Mouse (Mus musculus) thymus, adult 2 months (tissue): ENCODE data around the gene Erbin.

Experiments
- CTCF ChIP-seq: fragments of 200-500 bp; IDR thresholded peaks from 2 replicates; pipeline ENCODE4 v1.5.1; 2012; ENCODE audit warnings: mild to moderate bottlenecking, control low read depth, low read length, moderate library complexity, borderline replicate concordance; ENCODE audit not compliant: control insufficient read depth, poor library complexity, insufficient read depth; ENCODE audit errors: extremely low read depth
- POLR2A ChIP-seq: fragments of 200-500 bp; IDR thresholded peaks from 2 replicates; pipeline ENCODE4 v1.6.1; 2012; ENCODE audit warnings: mild to moderate bottlenecking, low read length, control low read depth, moderate library complexity; ENCODE audit not compliant: control insufficient read depth, poor library complexity, insufficient read depth; ENCODE audit errors: extremely low read depth

GRCm38 (mm10) chr13:103868875-103869274 is 51.4 kb downstream of the Erbin start:
- no peak for TF ChIP-seq CTCF
- TF ChIP-seq POLR2A: no peak
